Mouse (Mus musculus): ENCODE measurements at regions not wholly inside any gene's neighbourhood (a gene's known extent, or its start where the extent isn't known, plus 50 kb on each side); places are given as distances from the start of the nearest gene placed in this dataset.

DNA sequence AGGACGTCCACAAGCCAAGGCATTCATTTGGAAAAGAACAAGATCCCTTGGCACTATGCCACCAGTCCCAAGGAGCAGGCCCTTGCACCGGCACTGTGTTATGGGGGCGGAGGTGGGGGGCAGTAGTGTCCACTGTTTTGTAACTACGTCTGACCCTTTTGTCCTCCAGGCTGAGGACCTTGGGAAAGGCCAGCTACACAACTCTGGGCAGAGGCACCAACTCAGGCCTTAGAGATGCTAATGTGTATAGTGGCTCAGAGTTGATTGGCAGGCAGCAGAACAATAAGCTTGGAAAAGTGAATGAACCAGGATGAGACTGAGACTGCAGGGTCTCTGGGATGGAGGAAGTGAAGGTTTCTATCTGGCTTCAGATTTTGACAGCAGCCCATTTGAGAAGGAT is 344.0 kb downstream of the 3100002H09Rik start:
- DNase-seq = no peak
- intact Hi-C loops (cut with DNase I) = no loop called here

DNA sequence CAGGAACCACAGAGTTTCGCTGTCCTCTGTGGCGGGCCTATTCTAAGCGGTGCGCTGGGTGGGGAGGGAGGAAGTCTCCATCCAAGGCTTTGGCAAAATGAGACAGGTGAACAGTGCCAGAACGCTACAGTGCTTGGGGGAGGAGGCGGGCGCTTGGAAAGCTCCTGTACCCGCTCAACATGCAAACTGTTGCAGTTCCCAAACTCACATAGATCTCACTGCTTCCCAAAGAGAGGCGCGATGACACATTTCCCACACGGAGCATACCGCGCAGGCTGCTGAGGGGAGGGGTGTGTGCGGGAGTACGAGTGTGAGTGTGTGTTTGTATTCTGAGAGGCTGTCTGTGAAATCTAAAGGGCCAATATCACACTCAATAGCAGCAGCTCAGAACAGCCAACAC is 345.1 kb downstream of the 3100002H09Rik start:
- intact Hi-C loops (cut with DNase I) = no loop called here
- no peak for DNase-seq

DNA sequence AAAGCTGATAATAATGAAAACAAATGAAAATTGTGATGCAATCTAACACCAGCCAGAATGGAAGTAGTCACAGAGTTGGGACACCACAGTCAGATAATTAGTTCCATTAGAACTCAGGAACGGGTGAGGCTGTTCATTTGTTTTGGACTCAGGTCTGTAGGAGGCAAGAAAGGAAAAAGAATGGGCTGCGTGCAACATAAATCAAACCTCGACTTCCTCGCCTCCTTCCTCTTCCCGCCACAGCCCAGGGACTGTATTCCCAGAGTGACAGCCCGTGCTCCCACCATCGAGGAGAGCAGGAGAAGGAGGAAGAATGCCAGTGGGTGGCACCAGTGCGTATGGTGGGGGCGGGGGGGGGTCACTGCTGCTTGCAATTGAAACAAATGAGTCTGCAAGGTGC is 339.2 kb upstream of the 4930535I16Rik start:
- no peak for DNase-seq

DNA sequence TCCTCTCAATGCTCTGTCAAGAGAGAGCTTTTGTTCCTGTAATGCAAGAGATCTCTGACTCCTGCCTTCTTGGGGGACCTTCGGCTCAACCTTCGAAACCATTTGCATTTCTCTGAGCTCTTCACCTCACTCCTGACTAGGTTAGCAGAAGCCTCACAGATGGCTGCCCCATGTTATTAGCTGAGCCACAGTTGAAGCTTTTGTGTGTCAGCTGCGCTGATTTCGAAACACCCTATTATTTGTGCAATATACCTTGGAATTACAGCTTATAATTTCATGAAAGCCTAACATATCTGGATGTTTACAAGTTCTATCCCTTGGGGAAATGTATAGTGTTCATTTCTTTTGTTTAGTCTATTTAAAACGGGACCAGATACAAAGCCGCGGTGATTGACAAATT is 338.7 kb upstream of the 4930535I16Rik start:
- intact Hi-C loops (cut with DNase I) = no loop called here
- no peak for DNase-seq

More for the DNA sequence above, 339.2 kb upstream of the 4930535I16Rik start:
- intact Hi-C loops (cut with DNase I) = no loop called here

DNA sequence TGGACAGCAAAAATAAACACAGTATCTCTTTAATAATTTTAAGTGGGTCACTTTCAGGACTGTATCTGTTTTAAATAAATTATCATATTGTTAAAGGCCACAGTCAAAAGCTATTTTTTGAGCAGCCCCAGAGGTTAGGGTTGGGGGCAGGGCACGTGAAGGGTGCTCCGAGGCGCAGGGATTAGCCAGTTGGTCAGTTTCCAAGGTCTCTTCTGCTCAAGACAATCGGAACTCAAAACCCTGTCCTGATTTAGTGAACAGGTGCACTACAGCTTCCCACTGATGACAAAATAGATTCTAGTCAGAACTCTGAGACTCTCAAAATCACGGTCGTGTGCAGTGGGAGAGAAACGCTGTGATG is 337.3 kb upstream of the 4930535I16Rik start:
- intact Hi-C loops (cut with DNase I) = no loop called here
- no peak for DNase-seq

- no peak for DNase-seq
- intact Hi-C loops (cut with DNase I) = no loop called here
These were observed 336.8 kb upstream of the 4930535I16Rik start for GRCm38 (mm10) chr4:124254446-124255182.

GRCm38 (mm10) chr4:124241600-124241999 is 323.8 kb upstream of the 4930535I16Rik start:
- intact Hi-C loops (cut with DNase I) = no loop called here
- DNase-seq = no peak

DNA sequence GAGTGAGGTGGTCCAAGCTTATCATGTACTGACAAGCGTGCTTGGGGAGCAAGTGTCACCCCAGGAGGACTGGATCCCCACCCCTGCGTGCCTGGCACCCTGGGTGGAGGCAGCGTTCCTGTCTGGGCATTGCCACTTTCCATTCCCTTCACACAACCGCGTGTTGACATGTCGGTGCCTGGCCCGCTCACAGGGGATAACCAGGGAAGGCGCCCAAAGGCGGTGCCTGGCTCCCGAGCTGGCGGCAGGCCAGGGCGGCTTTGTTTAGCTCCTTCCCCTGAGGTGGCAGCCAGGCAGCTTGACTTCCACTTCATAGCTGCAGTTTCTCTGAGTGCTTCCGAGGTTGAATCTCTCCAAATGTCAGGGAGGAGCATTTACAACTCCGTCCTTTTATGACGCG is 318.7 kb upstream of the 4930535I16Rik start:
- intact Hi-C loops (cut with DNase I) = no loop called here
- peak in 1 of 2 experiments; percentile 10 for DNase-seq

DNA sequence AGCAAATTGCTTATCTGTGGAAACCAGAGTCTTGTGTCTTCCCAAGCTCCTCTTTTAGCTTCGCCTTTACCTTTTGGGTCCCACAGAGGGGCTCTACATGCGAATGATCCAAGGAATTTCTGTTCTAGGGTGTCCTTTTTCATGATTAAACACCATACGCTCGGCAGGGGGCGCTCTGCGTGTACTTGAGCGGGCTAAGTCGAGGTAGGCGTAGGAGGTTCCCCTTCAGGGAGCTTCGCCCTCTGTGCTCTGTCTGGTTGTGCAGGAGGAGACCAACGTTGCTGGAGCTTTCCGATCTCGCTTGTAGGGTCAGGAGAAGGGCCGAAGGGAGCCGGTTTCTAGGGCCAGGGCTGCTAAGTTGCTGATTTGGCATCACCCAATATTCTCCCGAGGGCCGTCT is 310.7 kb upstream of the 4930535I16Rik start:
- DNase-seq = peak; percentile 33 to 40

GRCm38 (mm10) chr4:124223646-124224500 is 306.1 kb upstream of the 4930535I16Rik start:
- intact Hi-C loops (cut with DNase I) = no loop called here

More for the DNA sequence above, 310.7 kb upstream of the 4930535I16Rik start:
- intact Hi-C loops (cut with DNase I) = no loop called here

GRCm38 (mm10) chr4:124221736-124222135 is 303.9 kb upstream of the 4930535I16Rik start:
- no peak for DNase-seq
- intact Hi-C loops (cut with DNase I) = no loop called here

More at GRCm38 (mm10) chr4:124223646-124224500, 306.1 kb upstream of the 4930535I16Rik start:
- no peak for DNase-seq

- intact Hi-C loops (cut with DNase I) = no loop called here
- peak; percentile 30 for DNase-seq
These were observed 299.4 kb upstream of the 4930535I16Rik start for GRCm38 (mm10) chr4:124217206-124217605.

GRCm38 (mm10) chr4:124216351-124216750 is 298.5 kb upstream of the 4930535I16Rik start:
- DNase-seq = no peak
- intact Hi-C loops (cut with DNase I) = no loop called here

- no peak for DNase-seq
- intact Hi-C loops (cut with DNase I) = no loop called here
These were observed 297.3 kb upstream of the 4930535I16Rik start for GRCm38 (mm10) chr4:124215077-124215476.

GRCm38 (mm10) chr4:124210103-124210502 is 292.3 kb upstream of the 4930535I16Rik start:
- no peak for DNase-seq

GRCm38 (mm10) chr4:124206480-124206879 is 288.7 kb upstream of the 4930535I16Rik start:
- no peak for DNase-seq
- intact Hi-C loops (cut with DNase I) = no loop called here

More at GRCm38 (mm10) chr4:124210103-124210502, 292.3 kb upstream of the 4930535I16Rik start:
- intact Hi-C loops (cut with DNase I) = no loop called here

DNA sequence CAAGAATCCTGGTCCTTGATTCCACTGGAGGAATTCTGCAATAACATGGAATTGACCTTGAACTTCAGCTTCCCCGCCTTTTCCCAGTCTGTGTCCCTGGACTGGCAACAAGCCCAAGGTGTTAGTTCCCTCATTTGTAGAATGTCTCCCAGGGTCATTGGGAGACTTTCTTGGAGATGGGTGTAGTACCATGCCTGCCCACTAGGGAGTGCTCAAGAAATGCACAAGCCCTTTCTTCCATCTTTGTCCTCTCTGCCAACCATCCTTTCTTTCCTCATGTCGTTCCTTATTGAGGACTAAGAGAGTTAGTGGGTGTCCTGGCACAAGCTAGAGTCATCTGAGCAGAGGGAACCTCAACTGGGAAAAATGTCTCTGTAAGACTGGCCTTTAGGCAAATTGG is 285.9 kb upstream of the 4930535I16Rik start:
- no peak for DNase-seq
- intact Hi-C loops (cut with DNase I) = no loop called here

DNA sequence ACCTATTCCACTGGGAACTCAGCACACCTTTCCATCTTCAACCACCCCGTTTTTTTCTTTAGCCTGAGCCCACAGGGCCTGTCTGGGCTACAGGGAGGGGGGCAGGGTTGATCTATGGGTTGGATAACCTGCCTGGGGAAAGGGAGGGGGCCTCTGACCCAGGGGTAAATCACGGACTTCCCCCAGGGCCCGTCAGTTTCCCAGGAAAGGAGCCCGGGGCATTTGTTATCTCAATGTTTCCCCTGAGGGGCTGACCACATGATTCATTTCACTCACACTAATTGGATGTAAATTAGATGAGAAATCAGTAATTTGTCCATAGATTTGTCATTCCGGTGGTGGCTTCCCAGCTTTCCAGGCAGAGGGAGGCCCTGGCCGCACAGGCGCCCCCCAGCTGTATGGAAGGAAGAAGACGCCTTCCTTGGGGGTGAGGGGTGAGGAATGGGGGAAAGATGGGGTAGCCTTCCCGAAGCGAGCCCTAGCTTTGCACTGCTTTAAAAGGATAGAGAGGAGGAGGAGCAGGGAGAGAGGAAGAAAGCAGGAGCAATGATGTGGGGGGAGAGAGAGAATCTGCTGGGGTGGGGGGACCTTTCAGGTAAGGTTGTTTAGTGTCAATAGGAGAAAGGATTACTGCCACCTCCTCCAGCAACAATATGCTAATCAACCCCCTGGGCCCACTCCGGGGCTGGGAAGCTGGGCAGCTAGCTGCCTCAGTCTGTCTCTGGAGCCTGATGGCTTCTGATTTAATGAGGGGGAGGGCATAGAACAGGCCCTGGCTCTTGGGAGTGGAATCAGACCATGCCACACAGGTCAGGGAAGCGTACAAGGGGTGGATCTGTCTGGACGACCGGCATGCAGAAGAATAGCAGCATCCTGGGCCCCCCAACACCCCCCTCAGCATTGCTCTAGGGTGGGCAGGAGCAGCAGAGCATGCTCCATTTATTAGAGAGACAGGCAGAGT is 282.3 kb upstream of the 4930535I16Rik start:
- intact Hi-C loops (cut with DNase I) = no loop called here
- no peak for DNase-seq

DNA sequence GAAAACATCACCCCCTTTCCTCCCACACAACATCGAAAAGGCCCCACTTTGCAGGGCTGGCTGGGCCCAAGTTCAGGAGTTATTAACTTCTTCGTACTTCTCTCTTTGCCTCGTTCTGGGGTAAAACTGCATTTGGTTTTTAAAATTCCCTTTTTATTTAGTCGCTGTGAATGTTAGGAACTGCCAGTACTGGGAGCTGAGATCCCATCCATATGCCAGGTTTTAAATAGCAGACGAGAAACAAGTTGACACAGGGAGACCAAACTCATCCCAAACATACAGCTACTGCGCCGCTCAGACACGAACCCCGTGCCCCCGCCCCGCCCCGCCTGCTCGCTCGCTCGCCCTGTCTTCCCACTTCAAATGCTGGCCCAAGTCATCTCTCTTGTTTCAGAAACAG is 281.0 kb upstream of the 4930535I16Rik start:
- no peak for DNase-seq
- intact Hi-C loops (cut with DNase I) = no loop called here

GRCm38 (mm10) chr4:124196711-124197110 is 278.9 kb upstream of the 4930535I16Rik start:
- no peak for DNase-seq
- intact Hi-C loops (cut with DNase I) = no loop called here
